Mouse (Mus musculus): ENCODE results near the gene Atp5e. TPM values are rescaled to one million over a fixed set of nuclear protein-coding genes. Genes with fewer than 3 reads are reported as not detected.
A peak's percentile ranks its signal among the peaks of the same experiment; 100 is the strongest.

Gene Atp5e
- polyA plus RNA-seq, 1 experiment from 2014 or later: 605 TPM

- 0 out of 2 replicates have a peak, but pooled peaks cover 4% of the 10 kb centered on the region for H3K27me3 ChIP-seq (ENCODE audit: low read depth, poor library complexity, severe bottlenecking)
- WGBS: 67% methylated on average over 2 of the region's 2 CpGs
- no peaks in the 10 kb centered on the region for H3K9me3 ChIP-seq (replicated peaks)
- H3K4me3 ChIP-seq: no peak overlapping the region
- peaks cover 54% of the 10 kb centered on the region for H3K4me1 ChIP-seq
- no peaks in the 10 kb centered on the region for H3K36me3 ChIP-seq
- no peak overlapping the region for H3K27ac ChIP-seq (replicated peaks)
- no peak for DNase-seq (ENCODE audit: low spot score)
Observed at GRCm38 (mm10) chr2:174443046-174443445, 20.9 kb downstream of the Atp5e start.

GRCm38 (mm10) chr2:174442460-174442859 lies 21.4 kb downstream of the Atp5e start:
- H3K4me3 ChIP-seq: no peak overlapping the region
- no peak for DNase-seq (ENCODE audit: low spot score)
- H3K4me1 ChIP-seq: peaks cover 56% of the 10 kb centered on the region
- H3K27ac ChIP-seq (replicated peaks): no peak overlapping the region
- H3K27me3 ChIP-seq (ENCODE audit: low read depth, poor library complexity, severe bottlenecking): 0 out of 2 replicates have a peak, but pooled peaks cover 4% of the 10 kb centered on the region
- H3K9me3 ChIP-seq (replicated peaks): no peaks in the 10 kb centered on the region
- H3K36me3 ChIP-seq: no peaks in the 10 kb centered on the region
- WGBS: 82% methylated on average over 9 of the region's 9 CpGs

GRCm38 (mm10) chr2:174441898-174442297 lies 22.0 kb downstream of the Atp5e start:
- DNase-seq (ENCODE audit: low spot score): no peak
- 86% methylated on average over 4 of the region's 4 CpGs for WGBS
- H3K4me1 ChIP-seq: peaks cover 56% of the 10 kb centered on the region
- 0 out of 2 replicates have a peak, but pooled peaks cover 4% of the 10 kb centered on the region for H3K27me3 ChIP-seq (ENCODE audit: low read depth, poor library complexity, severe bottlenecking)
- H3K9me3 ChIP-seq (replicated peaks): no peaks in the 10 kb centered on the region
- no peak overlapping the region for H3K27ac ChIP-seq (replicated peaks)
- no peak overlapping the region for H3K4me3 ChIP-seq
- H3K36me3 ChIP-seq: peaks cover 2% of the 10 kb centered on the region

- Histone ChIP-seq H3K4me1 (peaks cover 44% of the 10 kb centered on the region), H3K36me3 (peaks cover 19% of the 10 kb centered on the region), H3K27me3 (ENCODE audit: low read depth, poor library complexity, severe bottlenecking) (no peaks in the 10 kb centered on the region), H3K27ac (replicated peaks) (no peak overlapping the region), H3K4me3 (no peak overlapping the region), H3K9me3 (replicated peaks) (no peaks in the 10 kb centered on the region)
- WGBS: 82% methylated on average over 9 of the region's 9 CpGs
- DNase-seq (ENCODE audit: low spot score): no peak
Observed at GRCm38 (mm10) chr2:174439961-174440360, 23.9 kb downstream of the Atp5e start.

- Histone ChIP-seq H3K4me3 (peak overlapping the region; percentile 59), H3K27me3 (ENCODE audit: low read depth, poor library complexity, severe bottlenecking) (no peaks in the 10 kb centered on the region), H3K36me3 (peaks cover 24% of the 10 kb centered on the region), H3K27ac (replicated peaks) (peak overlapping the region; percentile 85), H3K4me1 (peaks cover 44% of the 10 kb centered on the region), H3K9me3 (replicated peaks) (no peaks in the 10 kb centered on the region)
- WGBS: 35% methylated on average over 5 of the region's 5 CpGs
- DNase-seq (ENCODE audit: low spot score): no peak
Observed at GRCm38 (mm10) chr2:174439450-174439838, 24.5 kb downstream of the Atp5e start.

- no peaks in the 10 kb centered on the region for H3K9me3 ChIP-seq (replicated peaks)
- H3K4me1 ChIP-seq: peaks cover 44% of the 10 kb centered on the region
- H3K4me3 ChIP-seq: peak within 1 kb of the TSS; percentile 59
- peak; percentile 77 for DNase-seq (ENCODE audit: low spot score)
- WGBS: under 1% methylated on average over 38 of the region's 38 CpGs
- H3K27ac ChIP-seq (replicated peaks): peak within 1 kb of the TSS; percentile 85
- no peaks in the 10 kb centered on the region for H3K27me3 ChIP-seq (ENCODE audit: low read depth, poor library complexity, severe bottlenecking)
- H3K36me3 ChIP-seq: peaks cover 29% of the 10 kb centered on the region
Observed at GRCm38 (mm10) chr2:174438737-174439449, 25.0 kb downstream of the Atp5e start, which contains the start of gene Ctsz. Ctsz (minus strand) TSS chr2:174439039.

- Histone ChIP-seq H3K4me3 (peak overlapping the region; percentile 59), H3K27me3 (ENCODE audit: low read depth, poor library complexity, severe bottlenecking) (no peaks in the 10 kb centered on the region), H3K9me3 (replicated peaks) (no peaks in the 10 kb centered on the region), H3K27ac (replicated peaks) (peak overlapping the region; percentile 85), H3K4me1 (peaks cover 46% of the 10 kb centered on the region), H3K36me3 (peaks cover 37% of the 10 kb centered on the region)
- 69% methylated on average over 11 of the region's 11 CpGs for WGBS
- DNase-seq (ENCODE audit: low spot score): no peak
Observed at GRCm38 (mm10) chr2:174438181-174438580, 25.7 kb downstream of the Atp5e start.

GRCm38 (mm10) chr2:174437697-174437982 lies 26.3 kb downstream of the Atp5e start:
- H3K27ac ChIP-seq (replicated peaks): peak overlapping the region; percentile 85
- H3K36me3 ChIP-seq: peaks cover 41% of the 10 kb centered on the region
- WGBS: 94% methylated on average over 4 of the region's 4 CpGs
- peaks cover 42% of the 10 kb centered on the region for H3K4me1 ChIP-seq
- H3K4me3 ChIP-seq: peak overlapping the region; percentile 59; the same call in 1 of the 2 replicates
- no peaks in the 10 kb centered on the region for H3K9me3 ChIP-seq (replicated peaks)
- no peak for DNase-seq (ENCODE audit: low spot score)
- no peaks in the 10 kb centered on the region for H3K27me3 ChIP-seq (ENCODE audit: low read depth, poor library complexity, severe bottlenecking)

- H3K4me1 ChIP-seq: peaks cover 38% of the 10 kb centered on the region
- H3K9me3 ChIP-seq (replicated peaks): no peaks in the 10 kb centered on the region
- peak overlapping the region; percentile 59; the same call in 1 of the 2 replicates for H3K4me3 ChIP-seq
- peaks cover 45% of the 10 kb centered on the region for H3K36me3 ChIP-seq
- no peak for DNase-seq (ENCODE audit: low spot score)
- no peak overlapping the region for H3K27ac ChIP-seq (replicated peaks)
- no peaks in the 10 kb centered on the region for H3K27me3 ChIP-seq (ENCODE audit: low read depth, poor library complexity, severe bottlenecking)
- 96% methylated on average over 7 of the region's 7 CpGs for WGBS
Observed at GRCm38 (mm10) chr2:174436916-174437696, 26.8 kb downstream of the Atp5e start.

GRCm38 (mm10) chr2:174436076-174436701 lies 27.7 kb downstream of the Atp5e start:
- H3K27ac ChIP-seq (replicated peaks): no peak overlapping the region
- DNase-seq (ENCODE audit: low spot score): no peak
- H3K36me3 ChIP-seq: peaks cover 52% of the 10 kb centered on the region
- H3K4me3 ChIP-seq: no peak overlapping the region
- no peaks in the 10 kb centered on the region for H3K9me3 ChIP-seq (replicated peaks)
- H3K27me3 ChIP-seq (ENCODE audit: low read depth, poor library complexity, severe bottlenecking): no peaks in the 10 kb centered on the region
- H3K4me1 ChIP-seq: peaks cover 38% of the 10 kb centered on the region
- 90% methylated on average over 26 of the region's 26 CpGs for WGBS

- DNase-seq (ENCODE audit: low spot score): no peak
- peaks cover 36% of the 10 kb centered on the region for H3K4me1 ChIP-seq
- H3K36me3 ChIP-seq: peaks cover 65% of the 10 kb centered on the region
- no peak overlapping the region for H3K27ac ChIP-seq (replicated peaks)
- H3K27me3 ChIP-seq (ENCODE audit: low read depth, poor library complexity, severe bottlenecking): no peaks in the 10 kb centered on the region
- no peaks in the 10 kb centered on the region for H3K9me3 ChIP-seq (replicated peaks)
- H3K4me3 ChIP-seq: no peak overlapping the region
- WGBS: 96% methylated on average over 9 of the region's 9 CpGs
Observed at GRCm38 (mm10) chr2:174434943-174435342, 29.0 kb downstream of the Atp5e start.

- DNase-seq (ENCODE audit: low spot score): no peak
- 88% methylated on average over 10 of the region's 10 CpGs for WGBS
- no peak overlapping the region for H3K27ac ChIP-seq (replicated peaks)
- no peak overlapping the region for H3K4me3 ChIP-seq
- peaks cover 18% of the 10 kb centered on the region for H3K4me1 ChIP-seq
- peaks cover 93% of the 10 kb centered on the region for H3K36me3 ChIP-seq
- H3K27me3 ChIP-seq (ENCODE audit: low read depth, poor library complexity, severe bottlenecking): no peaks in the 10 kb centered on the region
- no peaks in the 10 kb centered on the region for H3K9me3 ChIP-seq (replicated peaks)
Observed at GRCm38 (mm10) chr2:174428996-174429591, 34.8 kb downstream of the Atp5e start.
